Mouse (Mus musculus) G1E (cell line): Measurements from ENCODE around the gene Tut7.

ENCODE experiments used
- CTCF ChIP-seq: IDR thresholded peaks from 2 replicates; pipeline ENCODE4 v1.5.1; 2012; ENCODE audit warnings: low read depth, low read length, inconsistent platforms, mixed read lengths
- GATA1 ChIP-seq: IDR thresholded peaks from 2 replicates; pipeline ENCODE4 v1.6.1; 2012; ENCODE audit warnings: borderline replicate concordance, low read length, inconsistent platforms, mixed read lengths

DNA sequence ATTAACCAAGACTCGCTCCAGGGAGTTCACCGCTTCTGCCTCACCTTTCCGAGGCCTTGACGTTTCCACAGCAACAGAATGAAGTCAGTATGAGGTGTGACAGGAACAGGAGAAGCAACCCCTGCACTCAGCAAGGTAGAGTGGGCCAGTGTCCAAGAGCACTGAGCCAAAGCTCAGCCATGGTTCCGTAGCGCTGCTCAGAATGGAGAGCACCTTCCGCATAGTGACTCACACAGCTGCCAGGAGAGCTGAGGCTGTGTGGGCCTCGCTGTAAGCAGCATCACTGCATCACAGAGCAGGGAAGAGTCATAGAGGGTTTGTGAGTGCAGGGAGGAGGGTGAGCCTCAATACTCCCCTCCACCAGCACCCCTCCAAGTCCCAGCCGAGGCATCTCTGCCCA, 76.2 kb downstream of the Tut7 start, which contains the start of gene 1700014D04Rik:
- TF ChIP-seq CTCF (no peak), GATA1 (no peak)
